Mouse (Mus musculus) kidney, embryonic 16.5 days (tissue): ENCODE measurements around the gene Ccdc24. TPM values are rescaled to one million over a fixed set of nuclear protein-coding genes. Genes with fewer than 3 reads are reported as not detected.

Experiments used
- ATAC-seq: fragments of 200-750 bp; cut with Nextera tagmentation; 2 replicates; pipeline ENCODE4 v1.8.0; 2017; ENCODE audit warnings: moderate TSS enrichment; ENCODE audit not compliant: low FRiP score, low TSS enrichment
- H3K27ac ChIP-seq: fragments of 300-500 bp; sonication (generic); 2 replicates; pipeline ENCODE4 v1.5.1; 2014; ENCODE audit warnings: low read length
- H3K27me3 ChIP-seq: fragments of 300-500 bp; sonication (generic); 2 replicates; pipeline ENCODE4 v1.6.1; 2014; ENCODE audit warnings: low read length, control low read depth, mixed read lengths; ENCODE audit not compliant: insufficient read depth
- H3K36me3 ChIP-seq: fragments of 300-500 bp; sonication (generic); 2 replicates; pipeline ENCODE4 v1.6.1; 2014; ENCODE audit warnings: low read length, control low read depth, mixed read lengths; ENCODE audit not compliant: insufficient read depth
- H3K4me1 ChIP-seq: fragments of 300-500 bp; sonication (generic); 2 replicates; pipeline ENCODE4 v1.6.1; 2014; ENCODE audit warnings: low read length, control low read depth, mixed read lengths; ENCODE audit not compliant: insufficient read depth
- H3K4me2 ChIP-seq: fragments of 300-500 bp; sonication (generic); replicated peaks from 2 replicates; pipeline ENCODE4 v1.6.1; 2014; ENCODE audit warnings: low read depth, low read length
- H3K4me3 ChIP-seq: fragments of 300-500 bp; sonication (generic); 2 replicates; pipeline ENCODE4 v1.5.1; 2014; ENCODE audit warnings: mild to moderate bottlenecking, low read length
- H3K9ac ChIP-seq: fragments of 300-500 bp; sonication (generic); replicated peaks from 2 replicates; pipeline ENCODE4 v1.6.1; 2014; ENCODE audit warnings: low read length
- H3K9me3 ChIP-seq: fragments of 300-500 bp; sonication (generic); 2 replicates; pipeline ENCODE4 v1.6.1; 2016; ENCODE audit warnings: low read length, control low read depth
- WGBS: fragments of 180-500 bp; shearing (Covaris S2); extraction: QIAGEN DNeasy Blood & Tissue Kit; methylation state at CpG from one replicate; pipeline ENCODE4 v1.1.7; 2014; 5-methylcytosine and 5-hydroxymethylcytosine counted together
- polyA plus RNA-seq: library from polyadenylated mRNA; unstranded; fragments of >200 nt; fragmentation: Nextera tagmentation; extraction: Ambion mirVana; gene quantifications from 2 replicates; pipeline ENCODE4 v1.2.1, GENCODE M21; 2015

Gene Ccdc24
- polyA plus RNA-seq, 1 experiment from 2014 or later = 2.4 TPM

DNA sequence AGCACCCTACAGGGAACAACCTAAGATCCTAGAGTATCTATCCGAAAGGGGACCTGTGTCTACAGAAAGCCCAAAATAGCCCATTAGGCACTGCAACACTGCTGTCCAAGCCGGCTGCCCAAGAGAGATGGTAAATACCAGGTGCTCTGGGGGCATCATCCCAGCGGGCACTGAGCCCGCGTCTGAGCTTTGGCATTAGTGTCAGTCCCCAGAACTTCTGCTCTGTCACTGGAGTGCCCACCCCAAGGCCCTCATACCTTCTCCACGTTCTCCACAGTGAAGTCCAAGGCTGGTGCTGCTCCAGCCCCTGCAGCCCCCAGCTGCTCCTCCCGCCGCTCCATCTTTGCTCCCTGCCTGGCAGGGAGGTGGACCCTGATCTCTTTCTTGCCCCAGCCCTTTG lies 41.7 kb upstream of the Ccdc24 start:
- 17% methylated on average over 8 of the region's 8 CpGs for WGBS
- H3K4me2 ChIP-seq = peak overlapping the region; percentile 99
- no peaks in the 10 kb centered on the region for H3K9me3 ChIP-seq
- ATAC-seq = peak; percentile 14
- no peak overlapping the region for H3K27ac ChIP-seq
- H3K36me3 ChIP-seq = peaks cover 12% of the 10 kb centered on the region
- peak overlapping the region; percentile 87 for H3K4me3 ChIP-seq
- H3K27me3 ChIP-seq = no peaks in the 10 kb centered on the region
- peaks cover 29% of the 10 kb centered on the region for H3K4me1 ChIP-seq
- peak overlapping the region; percentile 85 for H3K9ac ChIP-seq

DNA sequence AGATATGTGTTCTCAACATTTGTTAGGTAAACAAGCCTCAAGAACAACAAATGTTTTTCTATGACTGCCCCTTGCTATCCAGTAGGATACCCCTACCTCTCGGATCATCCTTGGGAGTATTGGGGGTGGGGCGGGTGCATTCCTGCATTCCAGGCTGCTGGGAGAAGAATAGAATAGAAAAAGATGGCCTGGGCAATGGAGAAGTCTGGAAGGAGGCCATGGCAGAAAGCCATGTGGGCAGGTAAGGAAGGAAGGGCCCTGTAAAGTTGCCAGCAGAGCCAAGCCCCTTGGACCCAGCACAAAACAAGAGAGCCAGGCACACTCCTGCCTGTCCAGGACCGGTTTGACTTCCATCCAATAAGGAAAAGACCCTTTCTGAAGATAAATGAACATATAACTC lies 41.1 kb upstream of the Ccdc24 start:
- peaks cover 33% of the 10 kb centered on the region for H3K4me1 ChIP-seq
- H3K9ac ChIP-seq = 0 out of 2 replicates have a peak overlapping the region, but pooled peaks have one; percentile 85
- WGBS = 59% methylated on average over 3 of the region's 3 CpGs

DNA sequence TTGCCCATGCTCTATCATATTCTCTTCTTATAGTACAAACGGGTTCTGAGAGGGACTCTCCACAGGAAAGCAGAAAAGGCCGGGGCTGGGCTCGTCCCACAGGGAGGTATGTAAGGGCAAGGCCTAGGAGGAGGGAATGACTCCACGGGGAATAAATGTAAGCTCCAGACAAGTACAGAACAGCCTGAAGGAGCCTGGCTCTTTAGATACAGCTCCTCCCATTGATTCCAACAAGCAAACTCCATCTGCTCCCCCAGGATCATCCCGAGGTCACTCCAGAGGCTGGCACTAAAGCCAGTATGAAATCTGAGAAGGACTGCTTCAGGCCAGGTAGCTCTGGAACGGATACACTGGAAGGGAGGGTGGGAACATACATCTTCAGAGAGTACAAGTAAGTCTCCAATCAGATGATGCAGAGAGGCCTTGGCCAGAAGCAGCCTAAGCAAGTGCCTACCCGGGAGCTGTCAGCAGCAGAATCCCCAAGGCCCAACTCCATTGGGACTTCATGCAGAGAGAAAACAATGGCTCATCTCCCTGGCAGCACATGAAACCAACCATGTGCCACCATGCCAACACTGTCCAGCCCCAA lies 40.4 kb upstream of the Ccdc24 start:
- Histone ChIP-seq H3K27me3 (no peaks in the 10 kb centered on the region), H3K4me3 (no peak overlapping the region), H3K36me3 (peaks cover 12% of the 10 kb centered on the region), H3K27ac (no peak overlapping the region), H3K9me3 (no peaks in the 10 kb centered on the region), H3K4me1 (peaks cover 33% of the 10 kb centered on the region), H3K9ac (no peak overlapping the region), H3K4me2 (no peak overlapping the region)
- 45% methylated on average over 7 of the region's 7 CpGs for WGBS
- no peak for ATAC-seq

More for the DNA sequence above, 41.1 kb upstream of the Ccdc24 start:
- Histone ChIP-seq H3K9me3 (no peaks in the 10 kb centered on the region), H3K4me2 (peak overlapping the region; percentile 99), H3K27ac (no peak overlapping the region), H3K36me3 (peaks cover 12% of the 10 kb centered on the region), H3K4me3 (peak overlapping the region; percentile 87), H3K27me3 (no peaks in the 10 kb centered on the region)
- no peak for ATAC-seq

- no peaks in the 10 kb centered on the region for H3K27me3 ChIP-seq
- no peak overlapping the region for H3K4me2 ChIP-seq
- H3K4me3 ChIP-seq = no peak overlapping the region
- no peak overlapping the region for H3K27ac ChIP-seq
- H3K9me3 ChIP-seq = no peaks in the 10 kb centered on the region
- peaks cover 12% of the 10 kb centered on the region for H3K36me3 ChIP-seq
- ATAC-seq = no peak
- 95% methylated on average over 13 of the region's 13 CpGs for WGBS
- H3K4me1 ChIP-seq = peaks cover 33% of the 10 kb centered on the region
- no peak overlapping the region for H3K9ac ChIP-seq
Measured at GRCm38 (mm10) chr4:117912131-117912561, 39.8 kb upstream of the Ccdc24 start.

DNA sequence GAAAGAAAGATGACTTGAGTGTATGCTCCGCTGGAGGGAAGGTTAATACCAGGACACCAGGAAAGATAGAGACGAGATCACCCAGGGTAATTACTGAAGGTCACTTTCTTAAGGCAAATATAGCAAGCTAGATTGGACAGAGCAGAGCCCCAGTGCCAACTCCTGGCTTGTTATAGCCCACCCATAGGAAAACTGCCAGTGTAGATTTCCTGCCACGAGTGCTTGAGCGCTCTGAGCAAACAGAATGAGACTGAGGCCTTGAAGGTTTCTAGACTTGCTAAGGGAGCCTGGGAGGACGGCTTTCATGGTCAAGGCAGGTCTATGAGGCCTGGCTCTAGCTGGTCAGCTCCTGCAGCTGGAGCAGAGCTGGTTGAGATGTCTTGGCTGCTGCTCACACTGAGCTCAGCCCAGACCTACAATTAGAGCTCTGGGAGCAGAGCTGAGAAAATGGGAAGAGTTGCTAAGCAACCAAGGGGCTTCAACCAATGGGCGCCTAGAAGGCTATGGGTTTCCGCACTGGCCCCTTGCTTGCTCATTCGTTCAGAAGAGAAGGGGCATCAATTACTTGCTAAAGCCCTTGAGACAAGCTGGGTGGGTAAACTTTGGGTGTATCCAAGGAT lies 36.6 kb upstream of the Ccdc24 start:
- peaks cover 19% of the 10 kb centered on the region for H3K4me1 ChIP-seq
- no peak overlapping the region for H3K27ac ChIP-seq
- H3K9ac ChIP-seq = no peak overlapping the region
- peaks cover 26% of the 10 kb centered on the region for H3K36me3 ChIP-seq
- H3K9me3 ChIP-seq = no peaks in the 10 kb centered on the region
- H3K27me3 ChIP-seq = no peaks in the 10 kb centered on the region
- no peak for ATAC-seq
- H3K4me2 ChIP-seq = no peak overlapping the region
- H3K4me3 ChIP-seq = no peak overlapping the region
- WGBS = 75% methylated on average over 8 of the region's 8 CpGs

- H3K36me3 ChIP-seq = peaks cover 42% of the 10 kb centered on the region
- no peak overlapping the region for H3K4me3 ChIP-seq
- ATAC-seq = no peak
Measured at GRCm38 (mm10) chr4:117906196-117906595, 33.8 kb upstream of the Ccdc24 start.

DNA sequence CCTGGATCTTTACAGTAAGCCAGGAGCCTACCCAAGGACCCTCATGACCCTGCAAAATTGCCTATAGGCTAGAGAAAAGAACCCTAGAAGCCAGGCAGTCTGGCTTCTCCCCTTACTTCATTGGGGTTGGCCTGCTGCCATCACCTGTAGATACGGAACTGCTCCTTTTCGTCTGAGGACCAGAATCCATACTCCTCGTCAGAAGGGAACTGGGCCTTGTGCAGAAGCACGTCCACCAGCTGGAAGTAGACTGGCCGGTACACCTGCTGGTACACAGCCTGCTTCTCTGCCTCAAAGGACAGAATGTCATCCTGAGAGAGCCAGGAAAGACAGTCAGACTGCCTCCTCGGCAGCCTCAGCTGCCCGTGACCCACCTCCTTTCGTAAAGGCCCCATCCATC lies 32.4 kb upstream of the Ccdc24 start:
- Histone ChIP-seq H3K4me2 (no peak overlapping the region), H3K9ac (no peak overlapping the region), H3K4me1 (0 out of 2 replicates have a peak, but pooled peaks cover 4% of the 10 kb centered on the region), H3K4me3 (no peak overlapping the region), H3K27ac (no peak overlapping the region), H3K9me3 (no peaks in the 10 kb centered on the region), H3K27me3 (no peaks in the 10 kb centered on the region), H3K36me3 (peaks cover 53% of the 10 kb centered on the region)
- no peak for ATAC-seq
- 94% methylated on average over 8 of the region's 8 CpGs for WGBS

More at GRCm38 (mm10) chr4:117906196-117906595, 33.8 kb upstream of the Ccdc24 start:
- Histone ChIP-seq H3K9ac (no peak overlapping the region), H3K9me3 (no peaks in the 10 kb centered on the region), H3K27ac (no peak overlapping the region), H3K4me1 (0 out of 2 replicates have a peak, but pooled peaks cover 4% of the 10 kb centered on the region), H3K27me3 (no peaks in the 10 kb centered on the region), H3K4me2 (no peak overlapping the region)
- 79% methylated on average over 3 of the region's 3 CpGs for WGBS

DNA sequence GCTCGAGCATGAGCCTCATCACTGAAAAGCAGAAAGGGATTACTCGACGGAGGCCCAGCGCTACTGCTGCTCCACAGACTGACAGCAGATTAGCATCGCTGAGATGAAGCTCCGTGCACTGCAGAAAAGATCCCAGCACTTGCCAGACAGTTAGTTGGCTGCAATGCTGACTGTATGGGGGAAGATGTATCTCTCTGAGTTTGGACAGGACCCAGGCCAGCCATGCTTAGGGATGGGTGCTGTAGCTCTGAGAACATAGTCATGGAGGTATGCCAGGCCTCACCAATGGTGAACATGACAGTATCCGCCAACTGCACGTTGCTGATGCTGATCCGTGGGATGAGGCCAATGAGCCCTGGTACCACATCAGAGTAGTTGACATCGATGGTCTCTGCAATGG lies 31.7 kb upstream of the Ccdc24 start:
- H3K9me3 ChIP-seq = no peaks in the 10 kb centered on the region
- no peak overlapping the region for H3K4me2 ChIP-seq
- H3K27ac ChIP-seq = no peak overlapping the region
- no peak for ATAC-seq
- H3K4me1 ChIP-seq = 0 out of 2 replicates have a peak, but pooled peaks cover 4% of the 10 kb centered on the region
- no peaks in the 10 kb centered on the region for H3K27me3 ChIP-seq
- H3K4me3 ChIP-seq = no peak overlapping the region
- WGBS = 93% methylated on average over 10 of the region's 10 CpGs
- H3K36me3 ChIP-seq = peaks cover 59% of the 10 kb centered on the region
- no peak overlapping the region for H3K9ac ChIP-seq

GRCm38 (mm10) chr4:117898111-117898510 lies 25.8 kb upstream of the Ccdc24 start:
- Histone ChIP-seq H3K4me1 (no peaks in the 10 kb centered on the region), H3K4me2 (no peak overlapping the region), H3K36me3 (peaks cover 61% of the 10 kb centered on the region), H3K9ac (no peak overlapping the region), H3K9me3 (no peaks in the 10 kb centered on the region), H3K4me3 (no peak overlapping the region), H3K27me3 (no peaks in the 10 kb centered on the region), H3K27ac (no peak overlapping the region)
- WGBS = 87% methylated on average over 3 of the region's 3 CpGs
- no peak for ATAC-seq

- Histone ChIP-seq H3K4me2 (no peak overlapping the region), H3K27me3 (no peaks in the 10 kb centered on the region), H3K9me3 (no peaks in the 10 kb centered on the region), H3K27ac (no peak overlapping the region), H3K4me1 (peaks cover 3% of the 10 kb centered on the region), H3K4me3 (no peak overlapping the region), H3K9ac (no peak overlapping the region), H3K36me3 (peaks cover 41% of the 10 kb centered on the region)
- whole genome bisulfite sequencing = 98% methylated on average over 6 of the region's 6 CpGs
- no peak for ATAC-seq
Measured at GRCm38 (mm10) chr4:117896031-117896430, 23.7 kb upstream of the Ccdc24 start.
